Mouse (Mus musculus): ENCODE results near the gene Cab39. TPM values are rescaled to one million over a fixed set of nuclear protein-coding genes. Genes with fewer than 3 reads are reported as not detected.

The Cab39 gene
- polyA plus RNA-seq, 1 experiment from 2014 or later, result 53.0 TPM

DNA sequence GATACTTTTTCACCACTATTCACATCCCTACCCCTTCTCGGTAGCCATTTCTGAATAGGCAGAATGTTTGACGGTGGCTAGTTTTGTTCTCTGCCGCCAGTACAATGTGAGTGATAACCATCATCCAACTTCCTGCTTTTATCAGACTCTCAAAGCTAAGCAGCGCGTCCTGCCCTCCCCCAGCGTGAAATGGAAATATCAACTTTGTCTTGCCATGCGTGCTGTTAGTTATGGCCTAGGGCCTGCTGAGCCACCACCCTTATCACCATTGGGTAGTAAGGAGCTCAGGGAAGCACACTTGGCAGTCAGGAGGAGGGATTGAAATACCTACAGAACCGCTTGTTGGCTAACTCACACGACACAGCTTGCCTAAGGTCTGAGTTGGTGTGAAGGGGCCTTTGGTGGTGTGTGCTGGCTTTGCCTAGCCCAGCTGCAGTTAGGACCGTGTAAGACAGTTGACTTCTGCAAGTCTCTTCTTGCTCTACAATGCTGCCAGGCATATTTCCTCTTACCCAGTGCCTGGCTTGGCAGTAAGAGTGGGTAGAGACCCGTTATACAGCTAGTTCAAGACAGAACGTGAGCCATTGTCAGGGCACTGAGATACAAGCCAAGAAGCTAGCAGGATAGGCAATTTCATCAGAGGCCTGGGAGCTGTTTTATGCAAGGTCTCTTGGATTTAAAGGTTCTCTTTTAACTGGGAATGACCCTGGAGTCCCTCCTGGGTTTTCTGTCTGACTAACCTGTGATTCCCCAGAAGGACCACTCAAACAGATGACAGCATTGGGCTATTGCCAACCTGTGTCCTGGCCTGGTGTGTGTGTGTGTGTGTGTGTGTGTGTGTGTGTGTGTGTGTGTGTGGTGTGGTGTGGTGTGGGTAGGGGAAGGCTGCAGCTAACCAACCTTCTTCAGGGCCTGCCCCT is 103.8 kb downstream of the Cab39 start:
- H3K9ac ChIP-seq (ENCODE audit: low read depth, low read length), result no peak overlapping the region
- no peaks in the 10 kb centered on the region for H3K9me3 ChIP-seq (ENCODE audit: control insufficient read depth, low read length)
- H3K4me1 ChIP-seq (ENCODE audit: control insufficient read depth, insufficient read depth, low read length), result peaks cover 64% of the 10 kb centered on the region
- H3K36me3 ChIP-seq (ENCODE audit: control insufficient read depth, insufficient read depth, low read length), result no peaks in the 10 kb centered on the region; the same call in 1 of the 2 replicates
- peak overlapping the region; percentile 79; the same call in 1 of the 2 replicates for H3K4me2 ChIP-seq (replicated peaks; ENCODE audit: low read depth, low read length)
- no peak for ATAC-seq (ENCODE audit: low FRiP score, low TSS enrichment)
- no peak overlapping the region for H3K27ac ChIP-seq (ENCODE audit: low read depth, low read length)
- no peaks in the 10 kb centered on the region for H3K27me3 ChIP-seq (ENCODE audit: control insufficient read depth, insufficient read depth, low read length)
- H3K4me3 ChIP-seq (ENCODE audit: low read length), result no peak overlapping the region; the same call in 1 of the 2 replicates
- 59% methylated on average over 12 of the region's 12 CpGs for WGBS

DNA sequence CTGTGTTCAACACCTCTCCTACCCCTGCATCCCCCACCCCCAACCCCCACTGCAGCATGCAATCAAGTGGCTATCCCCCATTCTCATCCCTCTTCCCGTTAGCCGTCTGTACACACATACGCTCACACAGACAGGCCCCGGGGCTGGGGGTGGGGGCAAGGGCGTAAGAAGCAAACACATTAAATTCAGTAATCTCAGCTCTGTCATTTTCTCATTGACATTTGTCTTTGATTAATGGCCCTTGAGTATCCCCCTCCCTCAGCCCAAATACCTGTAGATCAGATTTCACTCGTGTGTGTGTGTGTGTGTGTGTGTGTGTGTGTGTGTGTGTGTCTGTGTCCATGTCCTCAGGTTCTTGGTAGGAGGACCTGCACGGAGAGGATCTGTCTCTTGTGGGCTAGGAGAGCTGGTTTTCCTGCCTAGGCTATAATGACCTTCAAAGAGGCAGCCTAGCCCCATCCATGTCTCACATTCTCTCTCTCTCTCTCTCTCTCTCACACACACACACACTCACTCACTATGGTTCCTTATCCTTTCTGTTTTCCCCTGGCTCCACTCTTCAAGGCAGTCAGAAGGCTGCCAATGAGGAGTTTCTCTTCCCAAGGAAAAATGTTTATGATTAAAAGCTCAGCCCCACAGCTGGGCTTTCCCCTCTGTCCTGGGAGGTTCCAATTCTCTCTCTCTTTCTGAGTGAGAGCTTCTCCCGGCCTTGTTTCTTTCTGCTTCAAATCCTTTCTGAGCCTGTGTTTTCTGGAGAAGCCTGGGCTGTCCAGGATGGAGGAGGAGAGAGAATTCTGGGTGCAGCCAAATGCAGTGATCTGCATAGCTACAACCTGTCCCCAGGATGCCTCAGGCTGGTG is 104.9 kb downstream of the Cab39 start:
- Histone ChIP-seq H3K27ac (ENCODE audit: low read depth, low read length) (peak overlapping the region; percentile 56; the same call in 1 of the 2 replicates), H3K27me3 (ENCODE audit: control insufficient read depth, insufficient read depth, low read length) (no peaks in the 10 kb centered on the region), H3K36me3 (ENCODE audit: control insufficient read depth, insufficient read depth, low read length) (peaks cover 2% of the 10 kb centered on the region; the same call in 1 of the 2 replicates), H3K4me1 (ENCODE audit: control insufficient read depth, insufficient read depth, low read length) (peaks cover 67% of the 10 kb centered on the region), H3K4me3 (ENCODE audit: low read length) (no peak overlapping the region), H3K9ac (ENCODE audit: low read depth, low read length) (no peak overlapping the region), H3K4me2 (replicated peaks; ENCODE audit: low read depth, low read length) (no peak overlapping the region), H3K9me3 (ENCODE audit: control insufficient read depth, low read length) (no peaks in the 10 kb centered on the region)
- 14% methylated on average over 8 of the region's 8 CpGs for WGBS
- no peak for ATAC-seq (ENCODE audit: low FRiP score, low TSS enrichment)

DNA sequence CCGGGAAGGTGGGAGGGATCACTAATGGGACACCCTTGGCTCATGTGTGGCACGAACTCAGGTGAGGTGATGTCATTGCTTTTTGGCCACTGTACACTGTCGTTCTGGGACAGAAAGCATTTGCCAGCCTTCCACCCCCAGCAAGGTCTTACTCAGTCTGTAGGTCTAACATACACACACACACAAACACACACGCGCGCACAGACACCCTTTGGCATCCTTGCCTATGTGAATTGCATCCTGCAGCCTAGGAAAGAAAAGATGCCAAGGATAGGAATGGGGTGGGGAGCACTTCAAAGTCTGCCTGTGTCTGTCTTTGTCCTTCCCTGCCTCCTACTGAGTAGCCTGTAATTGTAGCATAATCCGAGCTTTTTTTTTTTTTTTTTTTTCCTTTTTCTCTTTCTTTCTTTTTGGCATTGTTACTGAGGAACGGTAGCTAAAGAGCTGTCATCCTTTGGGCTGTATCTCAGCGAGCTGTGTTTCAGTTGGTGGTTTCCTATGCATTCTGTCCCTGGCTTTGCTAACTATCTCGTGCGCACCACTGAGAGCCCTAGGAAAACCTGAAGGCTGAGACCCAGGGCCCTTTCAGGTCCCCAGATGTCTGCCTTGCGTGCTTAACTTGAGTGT is 105.6 kb downstream of the Cab39 start:
- Histone ChIP-seq H3K9ac (ENCODE audit: low read depth, low read length) (peak overlapping the region; percentile 12; the same call in 1 of the 2 replicates), H3K4me2 (replicated peaks; ENCODE audit: low read depth, low read length) (no peak overlapping the region), H3K9me3 (ENCODE audit: control insufficient read depth, low read length) (no peaks in the 10 kb centered on the region), H3K27ac (ENCODE audit: low read depth, low read length) (peak overlapping the region; percentile 56; the same call in 1 of the 2 replicates), H3K36me3 (ENCODE audit: control insufficient read depth, insufficient read depth, low read length) (peaks cover 9% of the 10 kb centered on the region), H3K27me3 (ENCODE audit: control insufficient read depth, insufficient read depth, low read length) (no peaks in the 10 kb centered on the region), H3K4me1 (ENCODE audit: control insufficient read depth, insufficient read depth, low read length) (peaks cover 67% of the 10 kb centered on the region), H3K4me3 (ENCODE audit: low read length) (no peak overlapping the region)
- no peak for ATAC-seq (ENCODE audit: low FRiP score, low TSS enrichment)
- 37% methylated on average over 12 of the region's 12 CpGs for WGBS

DNA sequence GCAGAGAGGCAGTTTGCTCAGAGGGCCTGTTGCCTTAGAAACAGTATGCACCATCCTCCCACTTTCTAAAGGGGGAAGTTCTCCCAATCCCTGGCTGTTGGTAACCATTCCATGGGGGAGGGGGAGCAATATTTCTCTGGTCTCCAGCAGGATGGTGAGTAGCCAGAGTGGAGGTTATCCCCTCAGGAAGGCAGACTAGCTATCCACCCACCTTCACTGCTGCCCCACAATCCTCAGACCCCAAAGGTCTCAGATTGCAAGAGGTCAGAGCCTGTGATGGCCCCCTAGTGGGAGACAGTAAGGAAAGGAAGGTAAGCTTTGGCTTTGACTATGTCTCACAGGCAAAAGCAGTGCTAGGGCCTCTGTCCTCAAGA is 106.1 kb downstream of the Cab39 start:
- H3K4me1 ChIP-seq (ENCODE audit: control insufficient read depth, insufficient read depth, low read length), result peaks cover 67% of the 10 kb centered on the region
- H3K9me3 ChIP-seq (ENCODE audit: control insufficient read depth, low read length), result no peaks in the 10 kb centered on the region
- no peak overlapping the region for H3K4me2 ChIP-seq (replicated peaks; ENCODE audit: low read depth, low read length)
- peak overlapping the region; percentile 12; the same call in 1 of the 2 replicates for H3K9ac ChIP-seq (ENCODE audit: low read depth, low read length)
- ATAC-seq (ENCODE audit: low FRiP score, low TSS enrichment), result no peak
- no peak overlapping the region for H3K4me3 ChIP-seq (ENCODE audit: low read length)
- H3K27me3 ChIP-seq (ENCODE audit: control insufficient read depth, insufficient read depth, low read length), result no peaks in the 10 kb centered on the region
- H3K27ac ChIP-seq (ENCODE audit: low read depth, low read length), result no peak overlapping the region
- peaks cover 14% of the 10 kb centered on the region for H3K36me3 ChIP-seq (ENCODE audit: control insufficient read depth, insufficient read depth, low read length)

DNA sequence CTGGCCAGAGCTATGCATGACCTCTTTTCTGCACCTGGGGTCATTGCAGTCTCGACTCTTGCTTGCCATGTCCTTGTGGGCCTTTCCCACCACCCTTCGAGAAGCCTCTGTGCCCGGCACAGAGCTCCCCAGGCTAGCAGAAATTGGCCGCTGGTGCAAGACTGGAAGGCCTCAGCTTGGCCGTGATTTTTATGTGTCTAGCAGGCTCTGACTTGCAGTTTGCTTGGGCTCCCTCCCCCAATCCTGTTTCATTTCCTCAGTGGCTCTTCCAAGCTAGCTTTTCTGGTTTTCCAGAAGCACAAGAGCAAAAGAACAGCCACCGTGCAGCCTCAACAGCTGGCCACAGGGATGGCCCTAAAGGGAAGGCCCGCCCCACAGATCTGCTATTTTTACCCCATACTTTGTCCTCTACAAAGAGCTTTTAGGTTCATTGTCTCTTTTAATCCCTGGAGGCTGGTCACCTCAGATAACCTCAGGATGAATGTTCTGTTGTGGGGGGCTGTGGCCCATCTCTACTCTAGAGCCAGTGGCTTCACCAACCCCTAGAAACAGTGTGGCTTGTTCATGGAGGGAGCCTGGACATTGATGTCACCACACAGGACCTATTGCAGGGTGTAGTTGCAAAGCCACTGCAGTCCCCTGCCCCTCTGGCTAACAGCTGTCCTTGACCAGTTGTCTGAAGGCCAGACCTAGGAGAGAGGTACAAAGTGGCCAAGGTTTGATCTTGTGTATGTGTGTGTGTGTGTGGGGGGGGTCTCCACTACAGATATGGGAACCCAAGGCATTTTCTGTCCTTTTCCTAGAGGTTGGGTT is 107.5 kb downstream of the Cab39 start:
- Histone ChIP-seq H3K9me3 (ENCODE audit: control insufficient read depth, low read length) (no peaks in the 10 kb centered on the region), H3K36me3 (ENCODE audit: control insufficient read depth, insufficient read depth, low read length) (peaks cover 27% of the 10 kb centered on the region), H3K9ac (ENCODE audit: low read depth, low read length) (no peak overlapping the region), H3K4me1 (ENCODE audit: control insufficient read depth, insufficient read depth, low read length) (peaks cover 66% of the 10 kb centered on the region), H3K27me3 (ENCODE audit: control insufficient read depth, insufficient read depth, low read length) (no peaks in the 10 kb centered on the region), H3K4me2 (replicated peaks; ENCODE audit: low read depth, low read length) (no peak overlapping the region), H3K4me3 (ENCODE audit: low read length) (no peak overlapping the region), H3K27ac (ENCODE audit: low read depth, low read length) (peak overlapping the region; percentile 32; the same call in 1 of the 2 replicates)
- 46% methylated on average over 7 of the region's 7 CpGs for WGBS
- ATAC-seq (ENCODE audit: low FRiP score, low TSS enrichment), result no peak

Small RNA genes lying within 50 kb of the gene (microRNA-seq; reads per million reads assigned to microRNA genes)
- gene Gm25472, result not detected
- gene Mir8096, result not detected

Other genes with a start within 250 kb of the Cab39 start
- gene G530012D18Rik, start 217.8 kb upstream of the Cab39 start, polyA plus RNA-seq (2014; fragmentation: Nextera tagmentation; extraction: Ambion mirVana), result not detected in 2 replicates
- 1.1 and 1.7 TPM in 2 replicates for gene Sp110, start 194.6 kb upstream of the Cab39 start, polyA plus RNA-seq (2014; fragmentation: Nextera tagmentation; extraction: Ambion mirVana)
- gene Sp140, start 193.1 kb upstream of the Cab39 start, polyA plus RNA-seq (2014; fragmentation: Nextera tagmentation; extraction: Ambion mirVana), result 1.2 and 2.0 TPM in 2 replicates
- gene Sp100, start 143.5 kb upstream of the Cab39 start, polyA plus RNA-seq (2014; fragmentation: Nextera tagmentation; extraction: Ambion mirVana), result 1.3 and 1.5 TPM in 2 replicates
- gene A630001G21Rik, start 14.8 kb upstream of the Cab39 start, polyA plus RNA-seq (2014; fragmentation: Nextera tagmentation; extraction: Ambion mirVana), result 0.87 and 1.8 TPM in 2 replicates
- gene Itm2c, start 100.8 kb downstream of the Cab39 start, polyA plus RNA-seq (2014; fragmentation: Nextera tagmentation; extraction: Ambion mirVana), result 145 and 179 TPM in 2 replicates
- 0.85 and 1.7 TPM in 2 replicates for gene 4933407L21Rik, start 135.0 kb downstream of the Cab39 start, polyA plus RNA-seq (2014; fragmentation: Nextera tagmentation; extraction: Ambion mirVana)
- 0.07 TPM in 1 of 2 replicates, not detected in the other for gene Gpr55, start 167.6 kb downstream of the Cab39 start, polyA plus RNA-seq (2014; fragmentation: Nextera tagmentation; extraction: Ambion mirVana)
- 0.34 TPM in 1 of 2 replicates, not detected in the other for gene Spata3, start 223.4 kb downstream of the Cab39 start, polyA plus RNA-seq (2014; fragmentation: Nextera tagmentation; extraction: Ambion mirVana)

Measured in kidney, embryonic 14.5 days (tissue).